In genomic region chr13:120215847-120216246, GRCm38 (mm10) we compare ENCODE assay signal across 18 mouse cellular contexts. TPM values are rescaled to one million over a fixed set of nuclear protein-coding genes. Genes with fewer than 3 reads are reported as not detected.
DNase-seq lines count a peak whose midpoint lies in the region; TF ChIP-seq lines count a peak whose summit lies in the region.
"Not testable (repeated sequence)": the region's sequence is repeated elsewhere in the genome, so short reads cannot be mapped to it uniquely, and the experiment has no call there.
"Had no signal": no experiment of that assay in that cellular context is flagged by ENCODE, and none has a peak within 500 bp of the region (broad histone marks: within the 10 kb centered on the region; RNA-seq: fewer than 3 reads in every experiment).

Gene Gm21762, minus strand, starts transcription at chr13:120215947.

- dilution Hi-C loops in CH12.LX (cut with MboI; ENCODE audit: extremely low pct_ligation_motif_present, extremely low pct_unique_long_range_greater_than_20kb, low sequenced_read_pairs): not testable (repeated sequence)

- not testable (repeated sequence) for H3K4me3 ChIP-seq in CH12.LX (replicated peaks in 1 of 3; ENCODE audit: low read depth in 2 of 3, low read length in 2 of 3, poor library complexity in 1 of 3); olfactory bulb, adult 2 months (ENCODE audit: insufficient read depth, low read depth, low read length)

- H3K27ac ChIP-seq in CH12.LX (ENCODE audit: insufficient read depth, low read depth); olfactory bulb, adult 2 months (ENCODE audit: insufficient read depth, low read depth, low read length): not testable (repeated sequence)

- H3K27me3 ChIP-seq in CH12.LX (replicated peaks): not testable (repeated sequence)

- WGBS in olfactory bulb, adult 2 months: no CpG with 5 or more reads among the region's 2 CpGs

- not testable (repeated sequence) for H3K4me1 ChIP-seq in CH12.LX (ENCODE audit: control insufficient read depth in 1 of 2, insufficient read depth in 2 of 2); olfactory bulb, adult 2 months (ENCODE audit: control insufficient read depth, insufficient read depth, low read length)

- in situ Hi-C loops in CH12.LX (cut with MboI; ENCODE audit: low pct_ligation_motif_present, low pct_unique_long_range_greater_than_20kb, low sequenced_read_pairs): not testable (repeated sequence)

- not testable (repeated sequence) for H3K9me3 ChIP-seq in CH12.LX (replicated peaks; ENCODE audit: low read length)

- not testable (repeated sequence) for TF ChIP-seq RAD21 in CH12.LX (IDR thresholded peaks at IDR 0.05; ENCODE audit: low read depth, low read length)

- TF ChIP-seq CTCF in CH12.LX (conservative IDR thresholded peaks at IDR 0.05 in 1 of 2, IDR thresholded peaks at IDR 0.05 in 1 of 2; ENCODE audit: low read depth in 2 of 2, low read length in 2 of 2); olfactory bulb, adult 2 months (IDR thresholded peaks at IDR 0.05; ENCODE audit: insufficient read depth, low read depth, low read length): not testable (repeated sequence)

- not testable (repeated sequence) for H3K4me2 ChIP-seq in CH12.LX (ENCODE audit: insufficient read depth, low read depth, poor library complexity, severe bottlenecking)

- not testable (repeated sequence) for H3K79me2 ChIP-seq in CH12.LX (replicated peaks; ENCODE audit: control insufficient read depth, extremely low read depth, insufficient read depth, poor library complexity, severe bottlenecking)

- not testable (repeated sequence) for DNase-seq in CH12.LX (ENCODE audit: extremely low read depth)

- TF ChIP-seq EP300 in CH12.LX (IDR thresholded peaks at IDR 0.05; ENCODE audit: low read length): not testable (repeated sequence)

- TF ChIP-seq POLR2A in CH12.LX (IDR thresholded peaks at IDR 0.05; ENCODE audit: low read depth, low read length); olfactory bulb, adult 2 months (IDR thresholded peaks at IDR 0.05; ENCODE audit: insufficient read depth, low read depth, low read length): not testable (repeated sequence)

- H3K36me3 ChIP-seq in CH12.LX (replicated peaks in 1 of 2; ENCODE audit: control insufficient read depth in 1 of 2, insufficient read depth in 1 of 2, low read length in 1 of 2): not testable (repeated sequence)

- H3K9ac ChIP-seq in CH12.LX (ENCODE audit: insufficient read depth, low read depth): not testable (repeated sequence)

RNA-seq across cellular contexts. Expression of gene Gm21762, which starts in this region (rescaled TPM):
- 1.4 and 2.4 TPM in 2 replicates for total RNA-seq in CH12.LX (2012; rRNA removed)
- total RNA-seq in CH12.LX (2014; rRNA removed): 20.0 and 20.3 TPM in 2 replicates
- polyA plus RNA-seq in CH12.LX (2012; ENCODE audit: insufficient read length, low read depth): 11.1 and 16.4 TPM in 2 replicates
- not detected in 2 replicates for polyA plus RNA-seq in olfactory bulb, adult 2 months (2012; ENCODE audit: insufficient read depth, insufficient read length, low replicate concordance, missing spikeins)
- total RNA-seq: adrenal gland, adult 18-20 months; adrenal gland, adult 2 months; adrenal gland, adult 8-10 months; adrenal gland, postnatal 10 days; adrenal gland, postnatal 14 days; adrenal gland, postnatal 25 days; adrenal gland, postnatal 36 days; adrenal gland, postnatal 4 days; ES-E14; G1E; MEL had no signal
- polyA plus RNA-seq: activated CD4-positive, CD25-positive, alpha-beta regulatory T cell, adult 4 months; adrenal gland, adult 2 months; brain, embryonic 14.5 days; CD4-positive, CD25-positive, alpha-beta regulatory T cell, adult 4 months; cerebellum, adult 2 months; G1E; Patski had no signal
